Mouse (Mus musculus) Muller cell, postnatal 12 days (primary cell): ENCODE data around the gene Zfp428.

Experiments used
- DNase-seq: peaks from one replicate; pipeline ENCODE4 v3.0.0-alpha.2; 2015; ENCODE audit errors: inconsistent ontology term

Zfp428 gene

GRCm38 (mm10) chr7:24551985-24552759 is 45.4 kb downstream of the Zfp428 start:
- no peak for DNase-seq

DNA sequence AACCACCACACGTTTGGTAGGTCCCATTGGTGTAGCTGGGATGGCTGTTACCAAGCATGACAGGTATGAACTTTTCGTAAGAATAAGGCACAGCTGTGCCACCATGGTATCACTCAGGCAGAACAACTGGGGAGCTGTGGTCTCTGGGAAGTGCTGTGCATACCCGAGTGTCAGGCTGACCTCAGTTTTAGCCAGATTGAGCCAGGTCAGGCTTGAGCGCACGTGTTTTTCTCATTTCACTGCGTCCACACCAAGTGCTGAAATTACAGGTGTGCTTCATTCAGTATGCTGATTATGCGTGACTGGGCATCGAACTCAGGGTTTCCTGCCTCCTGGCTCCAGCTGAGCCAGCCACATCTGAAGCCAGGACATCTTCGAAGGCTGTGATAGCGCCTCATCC is 49.0 kb downstream of the Zfp428 start:
- DNase-seq, result no peak

GRCm38 (mm10) chr7:24561450-24561849 is 54.6 kb downstream of the Zfp428 start:
- DNase-seq, result no peak

GRCm38 (mm10) chr7:24563191-24563836 is 56.5 kb downstream of the Zfp428 start:
- DNase-seq, result no peak

GRCm38 (mm10) chr7:24563837-24564206 is 57.0 kb downstream of the Zfp428 start:
- no peak for DNase-seq

- DNase-seq, result peak; percentile 12
These were observed 57.9 kb downstream of the Zfp428 start for GRCm38 (mm10) chr7:24564607-24565265.
